Mouse (Mus musculus) liver, adult (tissue): Measurements from ENCODE around the gene Ophn1.

Source experiments
- GATA4 ChIP-seq: IDR thresholded peaks from 2 replicates; pipeline ENCODE4 v1.6.1; 2014; ENCODE audit warnings: mild to moderate bottlenecking, low read length; ENCODE audit not compliant: insufficient replicate concordance

Ophn1 gene

GRCm38 (mm10) chrX:98890406-98891116 lies at the start of gene Ophn1:
Gene Ophn1, minus strand, starts transcription at chrX:98891025.
- TF ChIP-seq GATA4, result no peak

- TF ChIP-seq GATA4, result no peak
These were observed 46.9 kb upstream of the Ophn1 start for GRCm38 (mm10) chrX:98937555-98938294.

- TF ChIP-seq GATA4, result no peak
These were observed 46.1 kb upstream of the Ophn1 start for GRCm38 (mm10) chrX:98936707-98937554.

GRCm38 (mm10) chrX:98936101-98936500 lies 45.3 kb upstream of the Ophn1 start, which contains the start of gene Yipf6:
Gene Yipf6, plus strand, starts transcription at chrX:98936316.
- TF ChIP-seq GATA4, result no peak

- no peak for TF ChIP-seq GATA4
These were observed 28.6 kb upstream of the Ophn1 start for GRCm38 (mm10) chrX:98919423-98919822.

GRCm38 (mm10) chrX:98908910-98909309 lies 18.1 kb upstream of the Ophn1 start:
- no peak for TF ChIP-seq GATA4

- no peak for TF ChIP-seq GATA4
These were observed 13.4 kb upstream of the Ophn1 start for GRCm38 (mm10) chrX:98904226-98904625.

- no peak for TF ChIP-seq GATA4
These were observed 7.5 kb upstream of the Ophn1 start for GRCm38 (mm10) chrX:98898307-98898706.

GRCm38 (mm10) chrX:98890072-98890405 lies 786 bp downstream of the Ophn1 start:
- TF ChIP-seq GATA4, result no peak

- no peak for TF ChIP-seq GATA4
These were observed 8.8 kb downstream of the Ophn1 start for GRCm38 (mm10) chrX:98881983-98882382.

- TF ChIP-seq GATA4, result no peak
These were observed 9.7 kb downstream of the Ophn1 start for GRCm38 (mm10) chrX:98881085-98881484.

GRCm38 (mm10) chrX:98880314-98880713 lies 10.5 kb downstream of the Ophn1 start:
- TF ChIP-seq GATA4, result no peak

- TF ChIP-seq GATA4, result no peak
These were observed 15.7 kb downstream of the Ophn1 start for GRCm38 (mm10) chrX:98875144-98875543.

- no peak for TF ChIP-seq GATA4
These were observed 16.7 kb downstream of the Ophn1 start for GRCm38 (mm10) chrX:98874086-98874485.

- TF ChIP-seq GATA4, result no peak
These were observed 18.8 kb downstream of the Ophn1 start for GRCm38 (mm10) chrX:98872064-98872463.

- no peak for TF ChIP-seq GATA4
These were observed 20.3 kb downstream of the Ophn1 start for GRCm38 (mm10) chrX:98870541-98870940.
